In the genomic region with DNA sequence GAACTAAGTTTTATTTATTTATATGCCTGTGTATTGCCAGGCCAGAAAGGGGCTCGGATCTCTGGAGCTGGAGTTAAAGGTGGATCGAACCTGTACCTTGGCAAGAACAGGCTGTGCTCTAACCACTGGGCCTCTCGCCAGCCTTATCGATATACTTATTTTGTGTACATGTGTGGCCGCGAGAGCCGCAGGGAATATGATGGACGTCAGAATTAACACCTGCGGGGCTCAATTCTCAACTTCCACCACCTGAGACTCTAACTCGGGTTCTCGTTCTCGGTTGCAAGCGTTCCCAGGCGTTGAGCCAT, we compare ENCODE assay signal across 8 mouse cellular contexts. TPM values are rescaled to one million over a fixed set of nuclear protein-coding genes. Genes with fewer than 3 reads are reported as not detected.
A peak's percentile ranks its signal among the peaks of the same experiment; 100 is the strongest.
DNase-seq lines count a peak whose midpoint lies in the region; ATAC-seq and TF ChIP-seq lines count a peak whose summit lies in the region.

No protein-coding gene starts in this region.

- H3K36me3 ChIP-seq in heart, embryonic 16.5 days (ENCODE audit: control insufficient read depth, insufficient read depth) = peaks cover 4% of the 10 kb centered on the region; the same call in 1 of the 2 replicates
- H3K36me3 ChIP-seq in G1E (replicated peaks) (peaks cover 27% of the 10 kb centered on the region), macrophage (ENCODE audit: inconsistent target) (no peaks in the 10 kb centered on the region)
- H3K36me3 ChIP-seq in forebrain, embryonic 16.5 days (ENCODE audit: control insufficient read depth, insufficient read depth) = no peaks in the 10 kb centered on the region; the same call in 1 of the 2 replicates

- DNase-seq in heart, adult 9 months (ENCODE audit: low spot score in 2 of 2) = no peak
- no peak for DNase-seq in G1E (ENCODE audit: low spot score)
- DNase-seq in cerebellum, adult 9-10 months = no peak
- DNase-seq in T-cell, adult 2 months (ENCODE audit: low spot score) = no peak

- TF ChIP-seq CTCF in G1E (IDR thresholded peaks at IDR 0.05; ENCODE audit: low read depth, low read length) = no peak

- ATAC-seq in heart, embryonic 16.5 days (replicated peaks; ENCODE audit: extremely low read depth, insufficient read depth, low FRiP score) = 0 out of 2 replicates have a peak, but pooled peaks have one; percentile 10
- no peak for ATAC-seq in G1E (ENCODE audit: extremely low read depth, insufficient number of reproducible peaks, low FRiP score, poor library complexity, severe bottlenecking)
- ATAC-seq in forebrain, embryonic 16.5 days = peak; percentile 15
- no peak for ATAC-seq in inflammation-experienced regulatory T-cells, adult 6 months

- H3K9ac ChIP-seq in heart, embryonic 16.5 days (ENCODE audit: low read length) = peak overlapping the region; percentile 58
- peak overlapping the region; percentile 61 for H3K9ac ChIP-seq in forebrain, embryonic 16.5 days (replicated peaks; ENCODE audit: low read depth, low read length)

- peak overlapping the region; percentile 92 for H3K27ac ChIP-seq in heart, embryonic 16.5 days (ENCODE audit: low read length)
- peak overlapping the region; percentile 93 for H3K27ac ChIP-seq in forebrain, embryonic 16.5 days (ENCODE audit: low read length)
- H3K27ac ChIP-seq in macrophage = peak overlapping the region; percentile 82

- peak overlapping the region; percentile 52 for H3K4me3 ChIP-seq in heart, embryonic 16.5 days (ENCODE audit: low read length)
- H3K4me3 ChIP-seq in G1E (ENCODE audit: low read depth, low read length) (peak overlapping the region; percentile 70), macrophage (ENCODE audit: inconsistent target) (peak overlapping the region; percentile 61)
- peak overlapping the region; percentile 67 for H3K4me3 ChIP-seq in forebrain, embryonic 16.5 days (replicated peaks; ENCODE audit: low read length)

- 0 out of 2 replicates have a peak, but pooled peaks cover 2% of the 10 kb centered on the region for H3K9me3 ChIP-seq in heart, embryonic 16.5 days (replicated peaks; ENCODE audit: control insufficient read depth, low read length)
- no peaks in the 10 kb centered on the region for H3K9me3 ChIP-seq in G1E (replicated peaks)
- no peaks in the 10 kb centered on the region for H3K9me3 ChIP-seq in forebrain, embryonic 16.5 days (ENCODE audit: control insufficient read depth, low read length)

- H3K79me2 ChIP-seq in macrophage (ENCODE audit: inconsistent target) = no peaks in the 10 kb centered on the region

- H3K27me3 ChIP-seq in heart, embryonic 16.5 days (ENCODE audit: control insufficient read depth, insufficient read depth, low read length) = no peaks in the 10 kb centered on the region
- no peaks in the 10 kb centered on the region for H3K27me3 ChIP-seq in G1E (ENCODE audit: insufficient read depth, low read length)
- peaks cover 3% of the 10 kb centered on the region; the same call in 1 of the 2 replicates for H3K27me3 ChIP-seq in forebrain, embryonic 16.5 days (replicated peaks; ENCODE audit: control insufficient read depth, insufficient read depth, low read length)

- peak overlapping the region; percentile 68 for H3K4me2 ChIP-seq in heart, embryonic 16.5 days (ENCODE audit: low read depth, low read length)
- H3K4me2 ChIP-seq in forebrain, embryonic 16.5 days (ENCODE audit: low read length) = peak overlapping the region; percentile 70

- WGBS in heart, embryonic 16.5 days = 2% methylated on average over 14 of the region's 14 CpGs
- 3% methylated on average over 14 of the region's 14 CpGs for WGBS in forebrain, embryonic 16.5 days
- 4% methylated on average over 14 of the region's 14 CpGs for WGBS in macrophage (ENCODE audit: missing documents)

- peaks cover 28% of the 10 kb centered on the region for H3K4me1 ChIP-seq in heart, embryonic 16.5 days (ENCODE audit: control insufficient read depth, insufficient read depth, low read length)
- H3K4me1 ChIP-seq in G1E (ENCODE audit: insufficient read depth, low read depth, low read length) = peaks cover 59% of the 10 kb centered on the region
- H3K4me1 ChIP-seq in forebrain, embryonic 16.5 days (replicated peaks; ENCODE audit: control insufficient read depth, insufficient read depth, low read length) = peaks cover 31% of the 10 kb centered on the region

RNA-seq across cellular contexts. Expression of a gene that starts 0.5 kb away (rescaled TPM):
- 1.2 TPM in 2 replicates for polyA plus RNA-seq in heart, embryonic 16.5 days (2015; fragmentation: Nextera tagmentation; extraction: Ambion mirVana)
- total RNA-seq in G1E (2014; fragmentation: Nextera tagmentation) (6.7 and 6.8 TPM in 2 replicates), G1E (2017) (3.3 and 4.3 TPM in 2 replicates)
- polyA plus RNA-seq in G1E (2012) (0.40 and 0.50 TPM in 2 replicates), macrophage (2018) (0.30 to 0.55 TPM (median 0.40 TPM) in 3 replicates)
- 2.7 and 3.4 TPM in 2 replicates for polyA plus RNA-seq in forebrain, embryonic 16.5 days (2015; fragmentation: Nextera tagmentation; extraction: Ambion mirVana)
- 1 to 10 TPM in 17 of 26 experiments, under 1 TPM in 8, not detected in 1; 0.37 to 5.0 (median 1.4) TPM for total RNA-seq in macrophage (2018; cell fraction: chromatin; rRNA removed)
- under 1 TPM; 0.07 to 0.78 (median 0.29) TPM for total RNA-seq in macrophage (2018; cell fraction: cytosol; rRNA removed)
- 1 to 10 TPM in 20 of 26 experiments, under 1 TPM in 6; 0.31 to 4.6 (median 1.9) TPM for total RNA-seq in macrophage (2018; cell fraction: nucleus; rRNA removed)
- polyA plus RNA-seq in inflammation-experienced regulatory T-cells, adult 6 months (2017; shearing (Covaris generic)) = 1 to 10 TPM in 2 of 3 experiments, under 1 TPM in 1; 0.69 to 5.2 (median 4.1) TPM

RNA-seq across cellular contexts. Expression of a gene that starts 4.7 kb away (rescaled TPM):
- polyA plus RNA-seq in heart, embryonic 16.5 days (2015; fragmentation: Nextera tagmentation; extraction: Ambion mirVana) = 29.6 and 31.0 TPM in 2 replicates
- total RNA-seq in G1E (2014; fragmentation: Nextera tagmentation) = 42.7 and 44.3 TPM in 2 replicates
- total RNA-seq in G1E (2017) = 17.5 and 21.5 TPM in 2 replicates
- 28.8 and 49.5 TPM in 2 replicates for polyA plus RNA-seq in G1E (2012)
- polyA plus RNA-seq in forebrain, embryonic 16.5 days (2015; fragmentation: Nextera tagmentation; extraction: Ambion mirVana) = 3.5 and 3.7 TPM in 2 replicates
- 10 to 100 TPM in 23 of 26 experiments, 1 to 10 TPM in 3; 5.0 to 74.3 (median 29.9) TPM for total RNA-seq in macrophage (2018; cell fraction: chromatin; rRNA removed)
- total RNA-seq in macrophage (2018; cell fraction: cytosol; rRNA removed) = 10 to 100 TPM in 18 of 26 experiments, 1 to 10 TPM in 8; 6.2 to 16.4 (median 11.2) TPM
- 10 to 100 TPM in 21 of 26 experiments, 1 to 10 TPM in 5; 5.3 to 51.3 (median 15.2) TPM for total RNA-seq in macrophage (2018; cell fraction: nucleus; rRNA removed)
- 9.8 to 17.4 TPM (median 16.7 TPM) in 3 replicates for polyA plus RNA-seq in macrophage (2018)
- 1 to 10 TPM in 2 of 3 experiments, under 1 TPM in 1; 0.99 to 1.9 (median 1.7) TPM for polyA plus RNA-seq in inflammation-experienced regulatory T-cells, adult 6 months (2017; shearing (Covaris generic))

RNA-seq across cellular contexts. Expression of a gene that starts 22.0 kb away (rescaled TPM):
- 22.9 and 26.0 TPM in 2 replicates for polyA plus RNA-seq in heart, embryonic 16.5 days (2015; fragmentation: Nextera tagmentation; extraction: Ambion mirVana)
- 35.9 and 61.0 TPM in 2 replicates for total RNA-seq in G1E (2014; fragmentation: Nextera tagmentation)
- 6.0 and 6.6 TPM in 2 replicates for total RNA-seq in G1E (2017)
- 136 and 158 TPM in 2 replicates for polyA plus RNA-seq in G1E (2012)
- polyA plus RNA-seq in forebrain, embryonic 16.5 days (2015; fragmentation: Nextera tagmentation; extraction: Ambion mirVana) = 51.4 and 55.1 TPM in 2 replicates
- 10 to 100 TPM; 24.7 to 95.8 (median 67.9) TPM for total RNA-seq in macrophage (2018; cell fraction: chromatin; rRNA removed)
- 10 to 100 TPM in 19 of 26 experiments, 1 to 10 TPM in 7; 5.3 to 23.0 (median 14.7) TPM for total RNA-seq in macrophage (2018; cell fraction: cytosol; rRNA removed)
- total RNA-seq in macrophage (2018; cell fraction: nucleus; rRNA removed) = 10 to 100 TPM; 15.7 to 72.4 (median 41.0) TPM
- 7.3 to 9.1 TPM (median 8.1 TPM) in 3 replicates for polyA plus RNA-seq in macrophage (2018)
- polyA plus RNA-seq in inflammation-experienced regulatory T-cells, adult 6 months (2017; shearing (Covaris generic)) = 10 to 100 TPM; 23.3 to 26.7 (median 24.3) TPM

RNA-seq across cellular contexts. Expression of a gene that starts 22.7 kb away (rescaled TPM):
- polyA plus RNA-seq in heart, embryonic 16.5 days (2015; fragmentation: Nextera tagmentation; extraction: Ambion mirVana) = 14.6 and 14.8 TPM in 2 replicates
- total RNA-seq in G1E (2014; fragmentation: Nextera tagmentation) (13.8 and 16.3 TPM in 2 replicates), G1E (2017) (13.4 and 14.3 TPM in 2 replicates)
- polyA plus RNA-seq in G1E (2012) (9.8 and 12.7 TPM in 2 replicates), macrophage (2018) (10.3 to 12.0 TPM (median 11.5 TPM) in 3 replicates)
- 13.8 and 16.5 TPM in 2 replicates for polyA plus RNA-seq in forebrain, embryonic 16.5 days (2015; fragmentation: Nextera tagmentation; extraction: Ambion mirVana)
- 100 to 1,000 TPM in 5 of 26 experiments, 10 to 100 TPM in 21; 32.6 to 180 (median 71.2) TPM for total RNA-seq in macrophage (2018; cell fraction: chromatin; rRNA removed)
- total RNA-seq in macrophage (2018; cell fraction: cytosol; rRNA removed) = 10 to 100 TPM in 3 of 26 experiments, 1 to 10 TPM in 23; 5.2 to 12.7 (median 8.3) TPM
- 10 to 100 TPM; 21.8 to 89.8 (median 39.3) TPM for total RNA-seq in macrophage (2018; cell fraction: nucleus; rRNA removed)
- 1 to 10 TPM in 1 of 3 experiments, under 1 TPM in 2; 0.72 to 1.3 (median 0.90) TPM for polyA plus RNA-seq in inflammation-experienced regulatory T-cells, adult 6 months (2017; shearing (Covaris generic))

RNA-seq across cellular contexts. Expression of a gene that starts 31.3 kb away (rescaled TPM):
- 19.5 and 24.5 TPM in 2 replicates for polyA plus RNA-seq in heart, embryonic 16.5 days (2015; fragmentation: Nextera tagmentation; extraction: Ambion mirVana)
- total RNA-seq in G1E (2014; fragmentation: Nextera tagmentation) (0.45 and 1.8 TPM in 2 replicates), G1E (2017) (1.5 and 2.5 TPM in 2 replicates)
- polyA plus RNA-seq in G1E (2012) (3.3 and 3.6 TPM in 2 replicates), macrophage (2018) (1.3 to 3.9 TPM (median 3.6 TPM) in 3 replicates)
- 27.1 and 32.6 TPM in 2 replicates for polyA plus RNA-seq in forebrain, embryonic 16.5 days (2015; fragmentation: Nextera tagmentation; extraction: Ambion mirVana)
- total RNA-seq in macrophage (2018; cell fraction: chromatin; rRNA removed) = 10 to 100 TPM in 25 of 26 experiments, 1 to 10 TPM in 1; 8.0 to 81.0 (median 27.5) TPM
- total RNA-seq in macrophage (2018; cell fraction: cytosol; rRNA removed) = 1 to 10 TPM in 20 of 26 experiments, under 1 TPM in 6; 0.41 to 3.4 (median 1.7) TPM
- 10 to 100 TPM in 13 of 26 experiments, 1 to 10 TPM in 13; 2.7 to 40.2 (median 8.6) TPM for total RNA-seq in macrophage (2018; cell fraction: nucleus; rRNA removed)
- polyA plus RNA-seq in inflammation-experienced regulatory T-cells, adult 6 months (2017; shearing (Covaris generic)) = 1 to 10 TPM in 2 of 3 experiments, not detected in 1; 1.4 TPM

Comparison
In these comparisons a context has a peak if more than half of its experiments do, and no peak if none do; other contexts are left out.
1. ATAC-seq: peak in heart, embryonic 16.5 days (single experiment) and forebrain, embryonic 16.5 days (single experiment); none in G1E (single experiment) and inflammation-experienced regulatory T-cells, adult 6 months (single experiment).
2. Peak in every context shown above with its lines, with median percentiles within 50 percentile points of each other: H3K27ac ChIP-seq and H3K4me3 ChIP-seq.